Mouse (Mus musculus) brain, embryonic 14.5 days (tissue): ENCODE measurements at regions not wholly inside any gene's neighbourhood (a gene's known extent, or its start where the extent isn't known, plus 50 kb on each side); places are given as distances from the start of the nearest gene placed in this dataset.

Experiments used
- DNase-seq: peaks from one replicate; pipeline ENCODE4 v3.0.0-alpha.2; 2011; ENCODE audit warnings: low read depth
- CTCF ChIP-seq: fragments of 200-500 bp; IDR thresholded peaks from 2 replicates; pipeline ENCODE4 v1.5.1; 2012; ENCODE audit warnings: inconsistent platforms, mild to moderate bottlenecking, moderate library complexity, borderline replicate concordance; ENCODE audit not compliant: insufficient read depth, insufficient read length; ENCODE audit errors: extremely low read depth
- POLR2A ChIP-seq: fragments of 200-500 bp; IDR thresholded peaks from 2 replicates; pipeline ENCODE4 v1.6.1; 2012; ENCODE audit warnings: mild to moderate bottlenecking, inconsistent platforms, borderline replicate concordance; ENCODE audit not compliant: poor library complexity, insufficient read depth, insufficient read length, severe bottlenecking; ENCODE audit errors: extremely low read depth

- no peak for DNase-seq
- TF ChIP-seq CTCF (no peak), POLR2A (no peak)
Observed at GRCm38 (mm10) chr12:32765861-32766260, 53.5 kb upstream of the Nampt start.

GRCm38 (mm10) chr12:32766575-32766974, 52.8 kb upstream of the Nampt start:
- DNase-seq: no peak
- no peak for TF ChIP-seq POLR2A
- TF ChIP-seq CTCF: no peak

GRCm38 (mm10) chr12:32767206-32768081, 51.9 kb upstream of the Nampt start:
- TF ChIP-seq CTCF (no peak), POLR2A (no peak)
- no peak for DNase-seq

- TF ChIP-seq POLR2A (no peak), CTCF (no peak)
- DNase-seq: peak; percentile 45
Observed at GRCm38 (mm10) chr12:32768082-32768743, 51.1 kb upstream of the Nampt start.

GRCm38 (mm10) chr12:32768744-32769535, 50.4 kb upstream of the Nampt start:
- no peak for DNase-seq
- no peak for TF ChIP-seq CTCF
- TF ChIP-seq POLR2A: no peak
